Mouse (Mus musculus) lung, adult 2 months (tissue): Measurements from ENCODE around the gene Dynlrb1. TPM values are rescaled to one million over a fixed set of nuclear protein-coding genes. Genes with fewer than 3 reads are reported as not detected.
A peak's percentile ranks its signal among the peaks of the same experiment; 100 is the strongest.

Experiments
- DNase-seq: peaks from one replicate; pipeline ENCODE4 v3.0.0; 2022
- H3K4me1 ChIP-seq: fragments of 200-500 bp; 2 replicates; pipeline ENCODE4 v1.6.1; 2011; ENCODE audit warnings: low read length; ENCODE audit not compliant: control insufficient read depth, insufficient read depth
- H3K4me3 ChIP-seq: fragments of 200-500 bp; replicated peaks from 2 replicates; pipeline ENCODE3; 2011; ENCODE audit warnings: low read depth, mild to moderate bottlenecking, control low read depth, low read length; ENCODE audit errors: extremely low read depth
- CTCF ChIP-seq: fragments of 200-500 bp; IDR thresholded peaks from 2 replicates; pipeline ENCODE4 v1.5.1; 2011; ENCODE audit warnings: mild to moderate bottlenecking, low read length, control low read depth; ENCODE audit not compliant: insufficient read depth
- POLR2A ChIP-seq: fragments of 200-500 bp; IDR thresholded peaks from 2 replicates; pipeline ENCODE4 v1.6.1; 2011; ENCODE audit warnings: low read depth, mild to moderate bottlenecking, control low read depth, low read length, borderline replicate concordance; ENCODE audit errors: extremely low read depth
- WGBS: fragments of 180-500 bp; shearing (Covaris S2); methylation state at CpG from one replicate; pipeline ENCODE4 v1.1.7; 2018; 5-methylcytosine and 5-hydroxymethylcytosine counted together
- polyA plus RNA-seq: library from polyadenylated mRNA; depleted of rRNA; stranded (reverse); fragments of >200 nt; gene quantifications from 2 replicates; pipeline ENCODE4 v1.2.3, GENCODE M21; 2012; rRNA removed

Dynlrb1 gene
- 171 and 226 TPM in 2 replicates for polyA plus RNA-seq

DNA sequence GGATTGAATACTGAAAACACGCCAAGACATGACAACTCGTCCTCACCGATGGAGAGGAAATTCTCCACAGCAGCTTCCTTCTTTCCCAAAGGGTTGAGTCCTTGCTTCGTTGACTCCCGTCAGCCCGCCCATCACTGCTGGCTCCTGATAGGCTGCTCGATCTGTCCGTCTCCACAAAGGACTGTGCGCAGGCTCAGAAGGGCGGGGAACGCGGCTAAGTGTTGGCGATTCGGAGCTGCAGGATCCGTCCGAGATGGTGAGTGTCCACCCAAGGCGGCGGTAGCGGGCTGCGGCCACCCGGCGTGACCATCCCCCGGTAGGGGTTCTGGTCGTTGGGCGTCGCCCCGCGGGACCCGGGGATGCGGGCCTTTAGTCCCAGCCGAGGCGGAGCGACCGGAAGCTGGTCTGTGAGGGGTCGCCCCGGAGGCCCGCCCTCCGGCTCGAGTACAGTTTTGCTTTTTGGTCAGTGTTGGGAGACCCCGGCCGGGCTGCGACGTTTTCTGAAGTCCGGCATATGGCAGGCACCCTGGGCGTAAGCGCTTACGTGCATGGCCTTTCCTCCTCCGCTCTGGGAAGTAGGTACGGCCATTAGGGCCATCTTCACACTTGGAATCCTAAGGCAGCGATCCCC, at the start of gene Dynlrb1:
TSS of gene Dynlrb1 (plus strand) at position 172 of the 631 bp plus-strand sequence.
- DNase-seq, result peak; percentile 100
- under 1% methylated on average over 50 of the region's 50 CpGs for WGBS

GRCm38 (mm10) chr2:155207419-155207818, 28.9 kb upstream of the Dynlrb1 start:
- TF ChIP-seq CTCF (peak; percentile 78), POLR2A (no peak)
- WGBS, result 77% methylated on average over 2 of the region's 2 CpGs
- Histone ChIP-seq H3K4me1 (no peaks in the 10 kb centered on the region), H3K4me3 (no peak overlapping the region)
- DNase-seq, result no peak

More for the DNA sequence above, at the start of gene Dynlrb1:
- peaks cover 12% of the 10 kb centered on the region for H3K4me1 ChIP-seq
- TF ChIP-seq CTCF, result no peak
- peak; percentile 92 for TF ChIP-seq POLR2A
- H3K4me3 ChIP-seq, result peak within 1 kb of the TSS; percentile 74

- WGBS, result 74% methylated on average over 2 of the region's 2 CpGs
- DNase-seq, result no peak
- TF ChIP-seq POLR2A, result no peak
- TF ChIP-seq CTCF, result no peak
- H3K4me1 ChIP-seq, result no peaks in the 10 kb centered on the region
- no peak overlapping the region for H3K4me3 ChIP-seq
These were observed 13.2 kb upstream of the Dynlrb1 start for GRCm38 (mm10) chr2:155223145-155223544.

GRCm38 (mm10) chr2:155224721-155225120, 11.6 kb upstream of the Dynlrb1 start:
- Histone ChIP-seq H3K4me1 (no peaks in the 10 kb centered on the region), H3K4me3 (no peak overlapping the region)
- TF ChIP-seq CTCF (no peak), POLR2A (no peak)
- no peak for DNase-seq
- 79% methylated on average over 7 of the region's 7 CpGs for WGBS

GRCm38 (mm10) chr2:155235746-155236361, 479 bp upstream of the Dynlrb1 start:
- no peak for DNase-seq
- Histone ChIP-seq H3K4me1 (peaks cover 12% of the 10 kb centered on the region), H3K4me3 (peak overlapping the region; percentile 74)
- 4% methylated on average over 13 of the region's 13 CpGs for WGBS
- no peak for TF ChIP-seq POLR2A
- no peak for TF ChIP-seq CTCF

- Histone ChIP-seq H3K4me1 (peaks cover 13% of the 10 kb centered on the region), H3K4me3 (peak overlapping the region; percentile 74)
- DNase-seq, result no peak
- TF ChIP-seq CTCF (no peak), POLR2A (no peak)
- WGBS, result under 1% methylated on average over 4 of the region's 4 CpGs
These were observed 943 bp downstream of the Dynlrb1 start for GRCm38 (mm10) chr2:155237276-155237675.

- 41% methylated on average over 4 of the region's 4 CpGs for WGBS
- DNase-seq, result no peak
- no peak overlapping the region for H3K4me3 ChIP-seq
- peaks cover 17% of the 10 kb centered on the region for H3K4me1 ChIP-seq
- TF ChIP-seq CTCF (peak; percentile 49), POLR2A (no peak)
These were observed 4.6 kb downstream of the Dynlrb1 start for GRCm38 (mm10) chr2:155240915-155241314.

DNA sequence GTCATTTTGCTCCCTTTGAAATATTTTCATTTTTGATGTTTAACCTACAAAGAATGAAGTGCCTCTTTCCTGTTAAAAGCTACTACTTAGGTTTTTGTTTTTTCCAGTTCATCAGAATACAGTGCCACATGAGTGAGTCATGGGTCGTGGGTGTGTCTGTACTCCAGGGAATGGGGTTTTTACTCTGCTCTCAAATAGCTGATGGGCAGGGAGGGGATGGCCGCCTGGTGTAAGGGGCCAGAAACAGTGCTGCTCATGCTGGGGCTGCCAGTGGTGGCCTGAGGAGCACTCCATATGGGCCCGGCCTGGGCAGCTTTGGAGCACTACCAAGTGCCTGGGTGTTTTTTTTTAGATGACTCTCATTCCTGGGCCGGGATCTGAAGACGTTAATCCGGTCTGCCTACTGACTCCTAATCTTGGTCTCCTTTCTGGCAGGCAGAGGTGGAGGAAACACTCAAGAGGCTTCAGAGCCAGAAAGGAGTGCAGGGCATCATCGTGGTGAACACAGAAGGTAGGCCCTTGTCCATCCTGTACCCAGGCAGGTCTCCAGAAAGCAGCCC, 6.0 kb downstream of the Dynlrb1 start:
- TF ChIP-seq CTCF (no peak), POLR2A (no peak)
- DNase-seq, result peak; percentile 23

DNA sequence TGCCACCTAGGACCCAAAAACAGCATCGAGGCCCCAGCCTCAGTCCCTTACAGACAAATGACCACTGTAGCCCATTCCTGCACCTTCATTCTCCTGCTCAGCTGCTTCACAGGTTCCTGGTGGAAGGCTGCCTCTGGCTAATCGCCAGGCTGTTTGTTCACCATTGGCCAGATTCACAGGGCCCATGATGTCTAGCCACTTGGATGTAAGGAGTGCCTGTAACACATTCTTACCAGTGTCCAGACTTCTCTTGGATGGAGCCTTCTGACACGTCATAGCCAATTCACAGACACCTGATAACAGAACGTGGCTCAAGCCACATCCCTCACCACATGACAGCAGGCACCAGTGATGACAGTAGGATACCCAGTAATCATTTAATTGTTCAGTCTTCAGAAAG, 9.9 kb downstream of the Dynlrb1 start:
- 74% methylated on average over 4 of the region's 4 CpGs for WGBS
- peaks cover 8% of the 10 kb centered on the region for H3K4me1 ChIP-seq
- no peak overlapping the region for H3K4me3 ChIP-seq
- no peak for DNase-seq
- TF ChIP-seq POLR2A (no peak), CTCF (no peak)

More for the DNA sequence above, 6.0 kb downstream of the Dynlrb1 start:
- no peak overlapping the region for H3K4me3 ChIP-seq
- peaks cover 17% of the 10 kb centered on the region for H3K4me1 ChIP-seq
- 49% methylated on average over 7 of the region's 7 CpGs for WGBS
